Mouse (Mus musculus): ENCODE measurements at regions not wholly inside any gene's neighbourhood (a gene's known extent, or its start where the extent isn't known, plus 50 kb on each side); places are given as distances from the start of the nearest gene placed in this dataset.

GRCm38 (mm10) chr1:91732461-91732861 is 68.8 kb upstream of the Twist2 start:
- no peak for TF ChIP-seq CTCF (IDR thresholded peaks at IDR 0.05; ENCODE audit: borderline replicate concordance, control insufficient read depth, extremely low read depth, insufficient read depth, low read length, poor library complexity)
- no peak for TF ChIP-seq POLR2A (IDR thresholded peaks at IDR 0.05; ENCODE audit: control insufficient read depth, extremely low read depth, insufficient read depth, low read length, poor library complexity)
